Mouse (Mus musculus): ENCODE data around the gene Slc15a5. TPM values are rescaled to one million over a fixed set of nuclear protein-coding genes. Genes with fewer than 3 reads are reported as not detected.
A peak's percentile ranks its signal among the peaks of the same experiment; 100 is the strongest.

The Slc15a5 gene
- total RNA-seq, 2 experiments from 2014 or later, result 0.18 TPM; not detected in 1

- intact Hi-C loops (cut with DNase I), result no loop called here
- no peak overlapping the region for H3K4me3 ChIP-seq
- H3K27ac ChIP-seq, result no peak overlapping the region
- DNase-seq (ENCODE audit: extremely low spot score in 1 of 2, low spot score in 2 of 2), result no peak
- no peak for TF ChIP-seq CTCF (IDR thresholded peaks at IDR 0.05)
These were observed 26.0 kb downstream of the Slc15a5 start for GRCm38 (mm10) chr6:138053686-138054085.

DNA sequence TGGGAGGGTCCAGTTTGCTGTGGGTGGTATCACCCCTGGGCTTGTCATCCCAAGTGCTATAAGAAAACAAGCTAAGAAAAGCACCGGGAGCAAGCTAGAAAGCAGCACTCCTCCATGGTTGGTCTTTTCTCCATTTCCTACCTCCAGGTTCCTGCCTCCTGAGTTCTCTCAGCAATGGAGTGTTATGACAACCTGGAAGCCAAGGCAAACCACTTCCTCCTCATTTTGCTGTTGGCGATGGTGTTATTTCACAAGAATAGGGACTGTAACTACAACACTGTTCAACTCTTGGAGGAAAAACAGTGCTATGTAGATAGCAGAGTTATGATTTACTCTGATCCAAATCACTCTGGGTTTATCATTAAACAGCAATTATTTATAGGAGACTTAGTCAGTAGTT is 34.4 kb downstream of the Slc15a5 start:
- DNase-seq (ENCODE audit: extremely low spot score in 1 of 2, low spot score in 2 of 2), result no peak
- Histone ChIP-seq H3K27ac (no peak overlapping the region), H3K4me3 (no peak overlapping the region)
- TF ChIP-seq CTCF (IDR thresholded peaks at IDR 0.05), result no peak
- intact Hi-C loops (cut with DNase I), result loop anchor here (5.0 kb wide), 1 partner anchor 173 kb away; no protein-coding TSS in a partner anchor

DNA sequence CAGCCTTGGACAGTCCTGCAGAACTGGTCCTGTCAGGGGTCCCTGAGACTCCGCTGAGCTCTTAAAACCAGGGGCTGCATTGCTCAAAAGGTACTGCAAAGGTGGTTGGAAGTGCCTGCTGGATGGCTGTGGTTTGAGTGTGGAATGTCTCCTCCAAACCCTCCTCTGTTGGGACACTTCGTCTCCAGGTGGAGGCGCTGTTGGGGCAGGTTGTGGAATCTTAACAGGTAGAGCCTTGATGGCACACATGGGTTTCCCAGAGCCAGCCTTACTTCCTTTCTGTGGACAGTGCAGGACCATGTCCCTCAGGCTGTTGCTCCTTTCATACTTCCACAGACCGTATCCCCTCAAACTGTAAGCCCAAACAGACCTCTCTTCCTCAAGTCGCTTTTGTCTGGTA is 36.8 kb downstream of the Slc15a5 start:
- Histone ChIP-seq H3K4me3 (no peak overlapping the region), H3K27ac (no peak overlapping the region)
- no peak for DNase-seq (ENCODE audit: extremely low spot score in 1 of 2, low spot score in 2 of 2)
- intact Hi-C loops (cut with DNase I), result no loop called here
- no peak for TF ChIP-seq CTCF (IDR thresholded peaks at IDR 0.05)

GRCm38 (mm10) chr6:138041865-138042264 is 37.9 kb downstream of the Slc15a5 start:
- no peak for DNase-seq (ENCODE audit: extremely low spot score in 1 of 2, low spot score in 2 of 2)
- no peak for TF ChIP-seq CTCF (IDR thresholded peaks at IDR 0.05)
- H3K4me3 ChIP-seq, result no peak overlapping the region
- H3K27ac ChIP-seq, result no peak overlapping the region
- intact Hi-C loops (cut with DNase I), result no loop called here

DNA sequence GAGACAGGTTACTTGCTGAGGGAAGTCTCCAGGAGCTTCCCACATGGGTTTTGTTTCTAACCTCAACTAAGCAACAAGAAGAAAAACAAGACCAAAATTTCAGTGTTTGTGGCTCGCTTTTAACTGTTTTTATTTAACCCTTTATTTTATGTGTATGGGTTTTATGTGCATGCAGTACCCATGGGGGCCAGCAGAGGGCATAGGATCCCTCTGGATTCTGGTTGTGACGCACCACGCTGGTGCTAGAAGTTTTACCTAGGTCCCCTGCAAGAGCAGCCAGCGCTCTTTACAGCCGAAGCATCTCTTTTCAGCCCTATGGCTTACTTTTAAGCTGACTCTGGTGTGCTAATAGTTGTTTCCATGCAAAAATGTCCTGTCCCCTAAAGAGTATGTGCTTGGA is 42.1 kb downstream of the Slc15a5 start:
- DNase-seq (ENCODE audit: extremely low spot score in 1 of 2, low spot score in 2 of 2), result no peak
- Histone ChIP-seq H3K27ac (no peak overlapping the region), H3K4me3 (no peak overlapping the region)
- intact Hi-C loops (cut with DNase I), result no loop called here
- TF ChIP-seq CTCF (IDR thresholded peaks at IDR 0.05), result peak; percentile 46

DNA sequence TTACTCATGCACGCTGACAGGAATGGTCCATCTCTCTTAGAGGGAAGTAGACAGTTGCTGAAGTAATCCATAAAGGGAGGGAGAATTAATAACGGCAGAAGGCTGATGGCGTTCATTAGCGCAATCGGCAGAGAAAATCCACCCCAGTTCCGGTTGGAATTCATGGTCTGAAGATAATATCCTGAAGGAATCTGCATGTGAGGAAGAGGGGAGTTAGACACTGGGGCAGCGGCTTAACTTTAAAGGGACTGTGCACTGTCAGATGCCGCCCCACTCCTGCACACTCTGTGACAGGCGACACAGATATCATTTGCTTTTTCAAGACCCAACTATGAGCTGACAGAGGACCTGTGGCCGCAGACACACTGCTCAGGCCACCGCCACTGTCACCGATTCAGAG is 42.8 kb downstream of the Slc15a5 start:
- no peak overlapping the region for H3K27ac ChIP-seq
- TF ChIP-seq CTCF (IDR thresholded peaks at IDR 0.05), result no peak
- intact Hi-C loops (cut with DNase I), result no loop called here
- no peak for DNase-seq (ENCODE audit: extremely low spot score in 1 of 2, low spot score in 2 of 2)
- H3K4me3 ChIP-seq, result no peak overlapping the region

DNA sequence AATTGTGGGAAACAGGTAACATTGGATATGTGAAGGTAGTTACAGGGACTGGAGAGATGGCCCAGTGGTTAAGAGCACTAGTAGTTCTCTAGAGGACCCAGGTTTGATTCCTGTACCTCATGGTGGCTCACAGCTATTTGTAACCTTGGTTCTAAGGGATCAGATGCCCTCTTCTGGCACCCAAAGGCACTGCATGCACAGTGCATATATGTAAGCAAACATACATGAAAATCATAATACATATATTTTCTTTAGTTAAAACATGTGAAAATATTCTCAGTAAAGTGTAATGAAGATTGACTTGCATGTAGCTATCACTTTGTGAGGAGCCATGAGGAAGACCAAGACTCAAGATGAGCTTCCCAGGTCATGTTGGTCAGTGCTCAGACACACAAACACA is 62.8 kb downstream of the Slc15a5 start:
- intact Hi-C loops (cut with DNase I), result no loop called here
- TF ChIP-seq CTCF (IDR thresholded peaks at IDR 0.05), result peak; percentile 10
- H3K4me3 ChIP-seq, result no peak overlapping the region
- H3K27ac ChIP-seq, result no peak overlapping the region
- no peak for DNase-seq (ENCODE audit: extremely low spot score in 1 of 2, low spot score in 2 of 2)

GRCm38 (mm10) chr6:138014976-138015674 is 64.6 kb downstream of the Slc15a5 start:
- peak in 1 of 2 experiments; percentile 15 for DNase-seq (ENCODE audit: extremely low spot score in 1 of 2, low spot score in 2 of 2)
- TF ChIP-seq CTCF (IDR thresholded peaks at IDR 0.05), result no peak

GRCm38 (mm10) chr6:138011955-138012354 is 67.8 kb downstream of the Slc15a5 start:
- no peak overlapping the region for H3K4me3 ChIP-seq
- intact Hi-C loops (cut with DNase I), result no loop called here
- H3K27ac ChIP-seq, result no peak overlapping the region
- no peak for TF ChIP-seq CTCF (IDR thresholded peaks at IDR 0.05)
- DNase-seq (ENCODE audit: extremely low spot score in 1 of 2, low spot score in 2 of 2), result no peak

More at GRCm38 (mm10) chr6:138014976-138015674, 64.6 kb downstream of the Slc15a5 start:
- intact Hi-C loops (cut with DNase I), result no loop called here
- no peak overlapping the region for H3K4me3 ChIP-seq
- no peak overlapping the region for H3K27ac ChIP-seq

GRCm38 (mm10) chr6:138007705-138008104 is 72.0 kb downstream of the Slc15a5 start:
- no peak for TF ChIP-seq CTCF (IDR thresholded peaks at IDR 0.05)
- no peak for DNase-seq (ENCODE audit: extremely low spot score in 1 of 2, low spot score in 2 of 2)
- Histone ChIP-seq H3K4me3 (no peak overlapping the region), H3K27ac (no peak overlapping the region)
- intact Hi-C loops (cut with DNase I), result no loop called here

- H3K4me3 ChIP-seq, result no peak overlapping the region
- H3K27ac ChIP-seq, result no peak overlapping the region
- no peak for DNase-seq (ENCODE audit: extremely low spot score in 1 of 2, low spot score in 2 of 2)
- intact Hi-C loops (cut with DNase I), result no loop called here
- TF ChIP-seq CTCF (IDR thresholded peaks at IDR 0.05), result no peak; the same call in 1 of the 2 replicates
These were observed 73.0 kb downstream of the Slc15a5 start for GRCm38 (mm10) chr6:138006525-138007251.

GRCm38 (mm10) chr6:137989853-137990252 is 89.9 kb downstream of the Slc15a5 start:
- Histone ChIP-seq H3K4me3 (no peak overlapping the region), H3K27ac (no peak overlapping the region)
- intact Hi-C loops (cut with DNase I), result loop anchor here (5.0 kb wide), 1 partner anchor 162 kb away; no protein-coding TSS in a partner anchor
- TF ChIP-seq CTCF (IDR thresholded peaks at IDR 0.05), result peak; percentile 51
- DNase-seq (ENCODE audit: extremely low spot score in 1 of 2, low spot score in 2 of 2), result no peak
